Mouse (Mus musculus) midbrain, embryonic 15.5 days (tissue): Measurements from ENCODE around the gene Rufy4. TPM values are rescaled to one million over a fixed set of nuclear protein-coding genes. Genes with fewer than 3 reads are reported as not detected.

ENCODE experiments used
- ATAC-seq: fragments of 200-750 bp; cut with Nextera tagmentation; replicated peaks from 2 replicates; pipeline ENCODE4 v1.8.0; 2017; ENCODE audit warnings: moderate TSS enrichment
- H3K27ac ChIP-seq: fragments of 300-500 bp; sonication (generic); 2 replicates; pipeline ENCODE4 v1.5.1; 2015; ENCODE audit warnings: mild to moderate bottlenecking, inconsistent platforms
- H3K27me3 ChIP-seq: fragments of 300-500 bp; sonication (generic); replicated peaks from 2 replicates; pipeline ENCODE4 v1.6.1; 2015; ENCODE audit warnings: inconsistent platforms
- H3K36me3 ChIP-seq: fragments of 300-500 bp; sonication (generic); replicated peaks from 2 replicates; pipeline ENCODE4 v1.6.1; 2015; ENCODE audit warnings: inconsistent platforms
- H3K4me1 ChIP-seq: fragments of 300-500 bp; sonication (generic); 2 replicates; pipeline ENCODE4 v1.6.1; 2015; ENCODE audit warnings: inconsistent platforms
- H3K4me2 ChIP-seq: fragments of 300-500 bp; sonication (generic); 2 replicates; pipeline ENCODE4 v1.6.1; 2015; ENCODE audit warnings: inconsistent platforms, mild to moderate bottlenecking, moderate library complexity
- H3K4me3 ChIP-seq: fragments of 300-500 bp; sonication (generic); 2 replicates; pipeline ENCODE4 v1.5.1; 2015; ENCODE audit warnings: mild to moderate bottlenecking, inconsistent platforms
- H3K9ac ChIP-seq: fragments of 300-500 bp; sonication (generic); 2 replicates; pipeline ENCODE4 v1.6.1; 2015; ENCODE audit warnings: mild to moderate bottlenecking, inconsistent platforms
- H3K9me3 ChIP-seq: fragments of 300-500 bp; sonication (generic); 2 replicates; pipeline ENCODE4 v1.6.1; 2016; ENCODE audit warnings: inconsistent platforms
- WGBS: fragments of 180-500 bp; shearing (Covaris S2); methylation state at CpG from one replicate; pipeline ENCODE4 v1.1.7; 2015; ENCODE audit warnings: mixed read lengths; 5-methylcytosine and 5-hydroxymethylcytosine counted together
- polyA plus RNA-seq: library from polyadenylated mRNA; unstranded; fragments of >200 nt; fragmentation: Nextera tagmentation; extraction: Ambion mirVana; gene quantifications from 2 replicates; pipeline ENCODE4 v1.2.1, GENCODE M21; 2015

Rufy4 gene
- polyA plus RNA-seq, 1 experiment from 2014 or later: 0.25 TPM

GRCm38 (mm10) chr1:74196621-74197419, 71.5 kb downstream of the Rufy4 start:
- Histone ChIP-seq H3K27ac (no peak overlapping the region), H3K4me2 (no peak overlapping the region), H3K4me1 (no peaks in the 10 kb centered on the region), H3K36me3 (no peaks in the 10 kb centered on the region), H3K9ac (no peak overlapping the region), H3K9me3 (no peaks in the 10 kb centered on the region), H3K4me3 (no peak overlapping the region), H3K27me3 (no peaks in the 10 kb centered on the region)
- no peak for ATAC-seq
- 81% methylated on average over 17 of the region's 17 CpGs for WGBS

Other genes with a start within 250 kb of the Rufy4 start
- 12.5 and 15.2 TPM in 2 replicates for gene Tns1, start 1.1 kb upstream of the Rufy4 start, polyA plus RNA-seq
- 0.05 TPM in 2 replicates for gene Cxcr2, start 28.4 kb downstream of the Rufy4 start, polyA plus RNA-seq
- gene Cxcr1, start 69.1 kb downstream of the Rufy4 start, polyA plus RNA-seq: not detected in 2 replicates
- 396 and 398 TPM in 2 replicates for gene Arpc2, start 110.5 kb downstream of the Rufy4 start, polyA plus RNA-seq
- 0.15 and 0.17 TPM in 2 replicates for gene Gpbar1, start 153.0 kb downstream of the Rufy4 start, polyA plus RNA-seq
- 217 and 229 TPM in 2 replicates for gene Aamp, start 159.2 kb downstream of the Rufy4 start, polyA plus RNA-seq
- gene Pnkd, start 159.4 kb downstream of the Rufy4 start, polyA plus RNA-seq: 114 and 117 TPM in 2 replicates
- gene Tmbim1, start 180.1 kb downstream of the Rufy4 start, polyA plus RNA-seq: 7.5 and 9.4 TPM in 2 replicates
- 0.68 and 1.9 TPM in 2 replicates for gene Catip, start 236.6 kb downstream of the Rufy4 start, polyA plus RNA-seq
- 2.0 and 3.4 TPM in 2 replicates for gene Slc11a1, start 249.7 kb downstream of the Rufy4 start, polyA plus RNA-seq